ENCODE assay signal across 7 mouse cellular contexts in genomic region chr11:11742626-11743025, GRCm38 (mm10). TPM values are rescaled to one million over a fixed set of nuclear protein-coding genes. Genes with fewer than 3 reads are reported as not detected.
DNase-seq lines count a peak whose midpoint lies in the region; ATAC-seq and TF ChIP-seq lines count a peak whose summit lies in the region.

No protein-coding gene starts in this region.

- no peak for TF ChIP-seq POLR2A in spleen, adult 2 months (IDR thresholded peaks at IDR 0.05; ENCODE audit: low read depth, low read length)

- peak overlapping the region; percentile 20 for H3K9ac ChIP-seq in liver, embryonic 14.5 days (replicated peaks)

- H3K4me3 ChIP-seq in left cerebral cortex, adult 2 months: no peak overlapping the region
- H3K4me3 ChIP-seq in liver, embryonic 14.5 days (ENCODE audit: insufficient read depth in 1 of 2, low read depth in 2 of 2, low read length in 2 of 2): no peak overlapping the region
- no peak overlapping the region for H3K4me3 ChIP-seq in spleen, adult 2 months (ENCODE audit: extremely low read depth, insufficient read depth, insufficient read length)

- H3K4me1 ChIP-seq in liver, embryonic 14.5 days (replicated peaks; ENCODE audit: control insufficient read depth in 2 of 2, insufficient read depth in 2 of 2, low read length in 1 of 2): peaks cover 7 to 13% of the 10 kb centered on the region in 2 experiments
- H3K4me1 ChIP-seq in spleen, adult 2 months (ENCODE audit: control insufficient read depth, insufficient read depth, insufficient read length): peaks cover 11% of the 10 kb centered on the region

- H3K4me2 ChIP-seq in liver, embryonic 14.5 days (ENCODE audit: low read depth): no peak overlapping the region

- TF ChIP-seq CTCF in left cerebral cortex, adult 2 months (IDR thresholded peaks at IDR 0.05): peak; percentile 39
- TF ChIP-seq CTCF in liver, embryonic 14.5 days (IDR thresholded peaks at IDR 0.05; ENCODE audit: low read depth): peak; percentile 91
- TF ChIP-seq CTCF in spleen, adult 2 months (IDR thresholded peaks at IDR 0.05; ENCODE audit: extremely low read depth, insufficient read depth, insufficient read length, insufficient replicate concordance): peak; percentile 76; the same call in 1 of the 2 replicates

- no peak overlapping the region for H3K27ac ChIP-seq in left cerebral cortex, adult 2 months
- peak overlapping the region; percentile 74 for H3K27ac ChIP-seq in liver, embryonic 14.5 days
- peak overlapping the region; percentile 64 for H3K27ac ChIP-seq in spleen, adult 2 months (ENCODE audit: insufficient read depth, low read length)

- peak; percentile 86 for TF ChIP-seq EP300 in liver, embryonic 14.5 days (IDR thresholded peaks at IDR 0.05; ENCODE audit: low read depth)

- WGBS in liver, embryonic 14.5 days (ENCODE audit: insufficient replicate concordance): 14% methylated on average over 2 of the region's 2 CpGs
- 9% methylated on average over 2 of the region's 2 CpGs for WGBS in spleen, adult 2 months

- H3K27me3 ChIP-seq in liver, embryonic 14.5 days (ENCODE audit: control insufficient read depth, insufficient read depth, low read length): no peaks in the 10 kb centered on the region
- H3K27me3 ChIP-seq in spleen, adult 2 months (ENCODE audit: control insufficient read depth, insufficient read depth, low read length): no peaks in the 10 kb centered on the region

- H3K36me3 ChIP-seq in liver, embryonic 14.5 days (replicated peaks; ENCODE audit: control insufficient read depth, insufficient read depth, low read depth): peaks cover 9% of the 10 kb centered on the region
- peaks cover 23% of the 10 kb centered on the region for H3K36me3 ChIP-seq in spleen, adult 2 months (ENCODE audit: control insufficient read depth, insufficient read depth, low read length)

- intact Hi-C loops in left cerebral cortex, adult 2 months (cut with DNase I): no loop called here
- intact Hi-C loops in left cerebral cortex, postnatal 36 days (cut with DNase I): no loop called here

- DNase-seq in left cerebral cortex, adult 2 months (ENCODE audit: extremely low spot score in 1 of 2, low spot score in 2 of 2): no peak
- no peak for DNase-seq in left cerebral cortex, postnatal 36 days (ENCODE audit: low spot score in 2 of 2)
- DNase-seq in R1 (ENCODE audit: low read depth, low spot score): peak; percentile 68
- peak; percentile 51 for DNase-seq in embryo, embryonic 11 days
- DNase-seq in liver, embryonic 14.5 days (ENCODE audit: low read depth in 3 of 3, low spot score in 3 of 3): peak; percentile 74 to 83 (median 83)
- peak; percentile 73 to 78 for DNase-seq in spleen, adult 2 months (ENCODE audit: low read depth in 1 of 2, low spot score in 2 of 2)
- no peak for DNase-seq in right cerebral cortex, postnatal 36 days (ENCODE audit: low spot score in 2 of 2)

- ATAC-seq in liver, embryonic 14.5 days (ENCODE audit: insufficient read depth): peak; percentile 78

- no peaks in the 10 kb centered on the region for H3K9me3 ChIP-seq in liver, embryonic 14.5 days (ENCODE audit: control insufficient read depth, low read length)

RNA-seq across cellular contexts. Expression of gene Ikzf1, which starts 57.8 kb away (rescaled TPM):
- total RNA-seq in left cerebral cortex, adult 2 months (2021): 1 to 10 TPM; 2.8 to 3.5 TPM
- 1 to 10 TPM; 2.7 to 3.7 TPM for total RNA-seq in left cerebral cortex, postnatal 36 days (2021)
- 63.3 and 65.4 TPM in 2 replicates for polyA plus RNA-seq in liver, embryonic 14.5 days (2012; rRNA removed)
- polyA plus RNA-seq in liver, embryonic 14.5 days (2014; fragmentation: Nextera tagmentation; extraction: Ambion mirVana): 46.6 and 60.5 TPM in 2 replicates
- polyA plus RNA-seq in spleen, adult 2 months (2012; rRNA removed): 258 and 419 TPM in 2 replicates

Comparison
In these comparisons a context has a peak if more than half of its experiments do, and no peak if none do; other contexts are left out.
1. DNase-seq: peak in R1 (single experiment), embryo, embryonic 11 days (single experiment), liver, embryonic 14.5 days (3 of 3) and spleen, adult 2 months (2 of 2); none in left cerebral cortex, adult 2 months (0 of 2), left cerebral cortex, postnatal 36 days (0 of 2) and right cerebral cortex, postnatal 36 days (0 of 2).
2. CTCF ChIP-seq: peak in every context shown above with its lines; median percentile 91 in liver, embryonic 14.5 days; 76 in spleen, adult 2 months; 39 in left cerebral cortex, adult 2 months.